Mouse (Mus musculus): ENCODE results near the gene Itgb4. TPM values are rescaled to one million over a fixed set of nuclear protein-coding genes. Genes with fewer than 3 reads are reported as not detected.

The Itgb4 gene
- polyA plus RNA-seq, 1 experiment from 2014 or later, result 0.43 TPM

GRCm38 (mm10) chr11:116057237-116057881 lies 82.8 kb downstream of the Itgb4 start:
- Histone ChIP-seq H3K36me3 (peaks cover 99% of the 10 kb centered on the region), H3K4me1 (replicated peaks) (no peaks in the 10 kb centered on the region), H3K4me3 (replicated peaks) (no peak overlapping the region), H3K9me3 (no peaks in the 10 kb centered on the region), H3K4me2 (replicated peaks) (no peak overlapping the region), H3K27ac (no peak overlapping the region), H3K27me3 (no peaks in the 10 kb centered on the region), H3K9ac (replicated peaks) (no peak overlapping the region)
- no peak for ATAC-seq
- WGBS, result 85% methylated on average over 4 of the region's 4 CpGs

Other genes starting within 250 kb of the Itgb4 start
- gene Tmem94, start 209.3 kb upstream of the Itgb4 start, polyA plus RNA-seq (2015; fragmentation: Nextera tagmentation; extraction: Ambion mirVana), result 29.9 and 31.0 TPM in 2 replicates
- 10.3 and 12.3 TPM in 2 replicates for gene Caskin2, start 161.1 kb upstream of the Itgb4 start, polyA plus RNA-seq (2015; fragmentation: Nextera tagmentation; extraction: Ambion mirVana)
- 24.8 and 25.8 TPM in 2 replicates for gene Tsen54, start 160.0 kb upstream of the Itgb4 start, polyA plus RNA-seq (2015; fragmentation: Nextera tagmentation; extraction: Ambion mirVana)
- gene Llgl2, start 150.7 kb upstream of the Itgb4 start, polyA plus RNA-seq (2015; fragmentation: Nextera tagmentation; extraction: Ambion mirVana), result 0.66 and 0.76 TPM in 2 replicates
- gene Myo15b, start 116.3 kb upstream of the Itgb4 start, polyA plus RNA-seq (2015; fragmentation: Nextera tagmentation; extraction: Ambion mirVana), result 0.08 and 0.27 TPM in 2 replicates
- 0.97 and 1.4 TPM in 2 replicates for gene Smim5, start 74.7 kb upstream of the Itgb4 start, polyA plus RNA-seq (2015; fragmentation: Nextera tagmentation; extraction: Ambion mirVana)
- 0.84 and 0.93 TPM in 2 replicates for gene Smim6, start 62.7 kb upstream of the Itgb4 start, polyA plus RNA-seq (2015; fragmentation: Nextera tagmentation; extraction: Ambion mirVana)
- 52.7 and 53.8 TPM in 2 replicates for gene Sap30bp, start 41.4 kb upstream of the Itgb4 start, polyA plus RNA-seq (2015; fragmentation: Nextera tagmentation; extraction: Ambion mirVana)
- 28.3 and 29.2 TPM in 2 replicates for gene Recql5, start 41.2 kb upstream of the Itgb4 start, polyA plus RNA-seq (2015; fragmentation: Nextera tagmentation; extraction: Ambion mirVana)
- 49.2 and 58.9 TPM in 2 replicates for gene Galk1, start 38.0 kb downstream of the Itgb4 start, polyA plus RNA-seq (2015; fragmentation: Nextera tagmentation; extraction: Ambion mirVana)
- gene H3f3b, start 53.3 kb downstream of the Itgb4 start, polyA plus RNA-seq (2015; fragmentation: Nextera tagmentation; extraction: Ambion mirVana), result 2,611 and 2,977 TPM in 2 replicates
- gene Unk, start 55.6 kb downstream of the Itgb4 start, polyA plus RNA-seq (2015; fragmentation: Nextera tagmentation; extraction: Ambion mirVana), result 41.1 and 43.7 TPM in 2 replicates
- gene Unc13d, start 103.3 kb downstream of the Itgb4 start, polyA plus RNA-seq (2015; fragmentation: Nextera tagmentation; extraction: Ambion mirVana), result 1.2 TPM in 2 replicates
- 128 and 132 TPM in 2 replicates for gene Wbp2, start 112.3 kb downstream of the Itgb4 start, polyA plus RNA-seq (2015; fragmentation: Nextera tagmentation; extraction: Ambion mirVana)
- gene Trim47, start 152.5 kb downstream of the Itgb4 start, polyA plus RNA-seq (2015; fragmentation: Nextera tagmentation; extraction: Ambion mirVana), result 2.0 and 3.4 TPM in 2 replicates
- gene Trim65, start 156.4 kb downstream of the Itgb4 start, polyA plus RNA-seq (2015; fragmentation: Nextera tagmentation; extraction: Ambion mirVana), result 1.3 and 1.8 TPM in 2 replicates
- gene Mrpl38, start 164.2 kb downstream of the Itgb4 start, polyA plus RNA-seq (2015; fragmentation: Nextera tagmentation; extraction: Ambion mirVana), result 76.2 and 78.3 TPM in 2 replicates
- 69.1 and 76.5 TPM in 2 replicates for gene Fbf1, start 193.5 kb downstream of the Itgb4 start, polyA plus RNA-seq (2015; fragmentation: Nextera tagmentation; extraction: Ambion mirVana)
- 78.4 and 88.2 TPM in 2 replicates for gene Ten1, start 224.1 kb downstream of the Itgb4 start, polyA plus RNA-seq (2015; fragmentation: Nextera tagmentation; extraction: Ambion mirVana)
- 50.3 and 51.0 TPM in 2 replicates for gene Acox1, start 224.3 kb downstream of the Itgb4 start, polyA plus RNA-seq (2015; fragmentation: Nextera tagmentation; extraction: Ambion mirVana)

Measured in midbrain, embryonic 13.5 days (tissue).